ENCODE assay signal across 30 mouse cellular contexts in the genomic region with DNA sequence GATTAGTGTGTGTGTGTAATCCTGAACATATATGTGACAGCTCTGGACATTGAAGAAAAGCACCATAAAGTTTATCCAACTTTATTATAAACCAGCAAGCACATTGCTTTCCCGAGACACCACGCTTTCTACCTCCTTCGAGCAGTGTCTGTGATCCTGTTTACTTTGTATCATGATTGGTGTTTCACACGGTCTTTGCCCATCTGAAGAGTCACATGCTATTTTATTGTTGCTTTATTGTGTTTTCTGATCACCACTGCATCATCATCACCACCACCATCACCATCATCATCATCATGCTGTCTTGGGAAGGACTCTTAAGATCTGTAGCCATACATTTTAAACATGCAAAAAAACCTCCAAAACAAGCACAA. TPM values are rescaled to one million over a fixed set of nuclear protein-coding genes. Genes with fewer than 3 reads are reported as not detected.
DNase-seq lines count a peak whose midpoint lies in the region; ATAC-seq and TF ChIP-seq lines count a peak whose summit lies in the region.
"Had no signal": no experiment of that assay in that cellular context is flagged by ENCODE, and none has a peak within 500 bp of the region (broad histone marks: within the 10 kb centered on the region; RNA-seq: fewer than 3 reads in every experiment).

No protein-coding gene starts in this region.

- H3K4me3 ChIP-seq in intestine, postnatal 0 days (ENCODE audit: low read depth, low read length) = peak overlapping the region; percentile 21; the same call in 1 of the 2 replicates
- H3K4me3 ChIP-seq in liver, embryonic 16.5 days (ENCODE audit: low read depth, low read length) = no peak overlapping the region
- 0 out of 2 replicates have a peak overlapping the region, but pooled peaks have one; percentile 2 for H3K4me3 ChIP-seq in stomach, embryonic 16.5 days (replicated peaks; ENCODE audit: low read length)
- H3K4me3 ChIP-seq in hindbrain, embryonic 16.5 days (ENCODE audit: low read length) = no peak overlapping the region
- H3K4me3 ChIP-seq: embryonic facial prominence, embryonic 10.5 days; embryonic facial prominence, embryonic 15.5 days; forebrain, embryonic 13.5 days; heart, embryonic 10.5 days; heart, embryonic 15.5 days; kidney, embryonic 15.5 days; layer of hippocampus, adult 2 months; midbrain, embryonic 10.5 days; neural tube, embryonic 12.5 days had no signal

- WGBS in intestine, postnatal 0 days = 30% methylated on average over 4 of the region's 4 CpGs
- WGBS in liver, embryonic 16.5 days (ENCODE audit: insufficient replicate concordance) = 65% methylated on average over 4 of the region's 4 CpGs
- WGBS in stomach, embryonic 16.5 days = 60% methylated on average over 4 of the region's 4 CpGs
- 92% methylated on average over 4 of the region's 4 CpGs for whole genome bisulfite sequencing in hindbrain, embryonic 16.5 days

- DNase-seq in urinary bladder, postnatal 25 days (ENCODE audit: low spot score) = no peak
- DNase-seq in testis, postnatal 10 days (ENCODE audit: low spot score) = no peak
- DNase-seq: adrenal gland, postnatal 10 days; cerebellum, adult 8-10 months; cerebellum, postnatal 25 days; gastrocnemius, postnatal 14 days; heart, adult 11 months; kidney, adult 18-20 months; kidney, postnatal 36 days; lung, embryonic 14.5 days; thymus, adult 2 months; thymus, postnatal 36 days had no signal

- H3K9me3 ChIP-seq in intestine, postnatal 0 days (ENCODE audit: control insufficient read depth) = no peaks in the 10 kb centered on the region
- no peaks in the 10 kb centered on the region for H3K9me3 ChIP-seq in liver, embryonic 16.5 days (replicated peaks; ENCODE audit: control insufficient read depth, low read length)
- no peaks in the 10 kb centered on the region for H3K9me3 ChIP-seq in stomach, embryonic 16.5 days (replicated peaks; ENCODE audit: control insufficient read depth, low read length)
- H3K9me3 ChIP-seq in hindbrain, embryonic 16.5 days (ENCODE audit: control insufficient read depth, low read length) = no peaks in the 10 kb centered on the region
- H3K9me3 ChIP-seq: embryonic facial prominence, embryonic 10.5 days; embryonic facial prominence, embryonic 15.5 days; forebrain, embryonic 13.5 days; G1E; heart, embryonic 10.5 days; heart, embryonic 15.5 days; kidney, embryonic 15.5 days; midbrain, embryonic 10.5 days; neural tube, embryonic 12.5 days had no signal

- TF ChIP-seq CTCF in intestine, postnatal 0 days (IDR thresholded peaks at IDR 0.05; ENCODE audit: low read depth) = no peak

- peak overlapping the region; percentile 69 for H3K27ac ChIP-seq in intestine, postnatal 0 days (ENCODE audit: low read depth, low read length)
- peak overlapping the region; percentile 89 for H3K27ac ChIP-seq in liver, embryonic 16.5 days (ENCODE audit: low read length)
- H3K27ac ChIP-seq in stomach, embryonic 16.5 days (ENCODE audit: low read length) = no peak overlapping the region
- H3K27ac ChIP-seq in hindbrain, embryonic 16.5 days (ENCODE audit: low read depth, low read length) = no peak overlapping the region
- H3K27ac ChIP-seq: embryonic facial prominence, embryonic 10.5 days; embryonic facial prominence, embryonic 15.5 days; forebrain, embryonic 13.5 days; hindbrain, postnatal 0 days; layer of hippocampus, adult 2 months; midbrain, embryonic 10.5 days; neural tube, embryonic 12.5 days had no signal

- H3K27me3 ChIP-seq in intestine, postnatal 0 days (replicated peaks; ENCODE audit: control insufficient read depth, insufficient read depth, low read length) = no peaks in the 10 kb centered on the region
- H3K27me3 ChIP-seq in liver, embryonic 16.5 days (ENCODE audit: control insufficient read depth, insufficient read depth, low read depth, low read length) = no peaks in the 10 kb centered on the region
- H3K27me3 ChIP-seq in stomach, embryonic 16.5 days (ENCODE audit: control insufficient read depth, insufficient read depth, low read length) = no peaks in the 10 kb centered on the region
- H3K27me3 ChIP-seq in hindbrain, embryonic 16.5 days (replicated peaks; ENCODE audit: control insufficient read depth, insufficient read depth, low read length) = no peaks in the 10 kb centered on the region
- H3K27me3 ChIP-seq: embryonic facial prominence, embryonic 15.5 days; heart, embryonic 15.5 days; kidney, embryonic 15.5 days; neural tube, embryonic 12.5 days; Patski had no signal

- H3K9ac ChIP-seq in intestine, postnatal 0 days (ENCODE audit: low read depth, low read length) = no peak overlapping the region
- H3K9ac ChIP-seq in liver, embryonic 16.5 days (ENCODE audit: low read depth, low read length) = no peak overlapping the region
- H3K9ac ChIP-seq in stomach, embryonic 16.5 days (ENCODE audit: low read length) = no peak overlapping the region
- no peak overlapping the region for H3K9ac ChIP-seq in hindbrain, embryonic 16.5 days (ENCODE audit: low read depth, low read length)
- H3K9ac ChIP-seq: embryonic facial prominence, embryonic 15.5 days; forebrain, embryonic 13.5 days; heart, embryonic 15.5 days; kidney, embryonic 15.5 days; lung, embryonic 14.5 days; neural tube, embryonic 12.5 days had no signal

- ATAC-seq in erythroblast, adult 5-6 weeks (replicated peaks; ENCODE audit: low FRiP score, poor library complexity, severe bottlenecking) = 0 out of 2 replicates have a peak, but pooled peaks have one; percentile 2
- peak; percentile 71 for ATAC-seq in intestine, postnatal 0 days
- ATAC-seq in liver, embryonic 16.5 days (ENCODE audit: low read depth) = no peak
- ATAC-seq in stomach, embryonic 16.5 days (ENCODE audit: insufficient read depth, low FRiP score) = no peak
- no peak for ATAC-seq in hindbrain, embryonic 16.5 days
- ATAC-seq: forebrain, embryonic 13.5 days; hindbrain, postnatal 0 days; midbrain, embryonic 16.5 days; Patski had no signal

- H3K36me3 ChIP-seq in intestine, postnatal 0 days (ENCODE audit: control insufficient read depth, insufficient read depth) = no peaks in the 10 kb centered on the region
- H3K36me3 ChIP-seq in liver, embryonic 16.5 days (ENCODE audit: control insufficient read depth, insufficient read depth) = no peaks in the 10 kb centered on the region
- no peaks in the 10 kb centered on the region for H3K36me3 ChIP-seq in stomach, embryonic 16.5 days (ENCODE audit: control insufficient read depth, insufficient read depth, low read length)
- no peaks in the 10 kb centered on the region for H3K36me3 ChIP-seq in hindbrain, embryonic 16.5 days (ENCODE audit: control insufficient read depth, insufficient read depth, low read length)
- H3K36me3 ChIP-seq: embryonic facial prominence, embryonic 10.5 days; embryonic facial prominence, embryonic 15.5 days; G1E; heart, embryonic 10.5 days; heart, embryonic 15.5 days; kidney, embryonic 15.5 days; midbrain, embryonic 10.5 days; neural tube, embryonic 12.5 days had no signal

- peaks cover 27% of the 10 kb centered on the region for H3K4me1 ChIP-seq in intestine, postnatal 0 days (replicated peaks; ENCODE audit: control insufficient read depth, insufficient read depth, low read length)
- peaks cover 45% of the 10 kb centered on the region for H3K4me1 ChIP-seq in liver, embryonic 16.5 days (ENCODE audit: control insufficient read depth, low read depth, low read length)
- peaks cover 22% of the 10 kb centered on the region for H3K4me1 ChIP-seq in stomach, embryonic 16.5 days (ENCODE audit: control insufficient read depth, insufficient read depth, low read length)
- H3K4me1 ChIP-seq in hindbrain, embryonic 16.5 days (ENCODE audit: control insufficient read depth, insufficient read depth, low read depth, low read length) = no peaks in the 10 kb centered on the region; the same call in none of the 2 replicates

- H3K4me2 ChIP-seq in intestine, postnatal 0 days (replicated peaks; ENCODE audit: low read depth) = peak overlapping the region; percentile 46; the same call in 1 of the 2 replicates
- peak overlapping the region; percentile 56 for H3K4me2 ChIP-seq in liver, embryonic 16.5 days (ENCODE audit: low read depth, low read length)
- no peak overlapping the region for H3K4me2 ChIP-seq in stomach, embryonic 16.5 days (ENCODE audit: low read depth, low read length)
- H3K4me2 ChIP-seq in hindbrain, embryonic 16.5 days (ENCODE audit: low read length) = no peak overlapping the region
- H3K4me2 ChIP-seq: embryonic facial prominence, embryonic 15.5 days; forebrain, embryonic 13.5 days; heart, embryonic 15.5 days; kidney, embryonic 15.5 days; lung, embryonic 14.5 days; neural tube, embryonic 12.5 days had no signal

RNA-seq across cellular contexts. Expression of a gene that starts 41.6 kb away (rescaled TPM):
- 15.0 and 21.9 TPM in 2 replicates for total RNA-seq in erythroblast, adult 5-6 weeks (2015; ENCODE audit: low replicate concordance)
- total RNA-seq in erythroblast, adult 5-6 weeks (2017; ENCODE audit: low replicate concordance) = 7.0 and 8.3 TPM in 2 replicates
- polyA plus RNA-seq in intestine, postnatal 0 days (2015; fragmentation: Nextera tagmentation; extraction: Ambion mirVana) = 8.2 and 8.6 TPM in 2 replicates
- polyA plus RNA-seq in liver, embryonic 16.5 days (2015; fragmentation: Nextera tagmentation; extraction: Ambion mirVana) = 4.1 and 5.8 TPM in 2 replicates
- polyA plus RNA-seq in stomach, embryonic 16.5 days (2015; fragmentation: Nextera tagmentation; extraction: Ambion mirVana) = 11.6 and 11.9 TPM in 2 replicates
- 48.6 and 49.6 TPM in 2 replicates for polyA plus RNA-seq in hindbrain, embryonic 16.5 days (2015; fragmentation: Nextera tagmentation; extraction: Ambion mirVana)
- polyA plus RNA-seq: G1E had no signal

Comparison
In these comparisons a context has a peak if more than half of its experiments do, and no peak if none do; other contexts are left out.
1. ATAC-seq: peak in erythroblast, adult 5-6 weeks (single experiment) and intestine, postnatal 0 days (single experiment); none in liver, embryonic 16.5 days (single experiment), stomach, embryonic 16.5 days (single experiment) and hindbrain, embryonic 16.5 days (single experiment).
2. H3K27ac ChIP-seq: peak in intestine, postnatal 0 days (single experiment) and liver, embryonic 16.5 days (single experiment); none in stomach, embryonic 16.5 days (single experiment) and hindbrain, embryonic 16.5 days (single experiment).
3. H3K4me2 ChIP-seq: peak in intestine, postnatal 0 days (single experiment) and liver, embryonic 16.5 days (single experiment); none in stomach, embryonic 16.5 days (single experiment) and hindbrain, embryonic 16.5 days (single experiment).
4. H3K4me3 ChIP-seq: peak in intestine, postnatal 0 days (single experiment) and stomach, embryonic 16.5 days (single experiment); none in liver, embryonic 16.5 days (single experiment) and hindbrain, embryonic 16.5 days (single experiment).